Mouse (Mus musculus) ES-E14 (cell line): ENCODE data around the gene Mum1l1. TPM values are rescaled to one million over a fixed set of nuclear protein-coding genes. Genes with fewer than 3 reads are reported as not detected.
"Not testable (repeated sequence)": the region's sequence is repeated elsewhere in the genome, so short reads cannot be mapped to it uniquely, and the experiment has no call there.

Source experiments
- DNase-seq: peaks from one replicate; pipeline ENCODE4 v3.0.0-alpha.2; 2013; ENCODE audit warnings: low read depth, low spot score
- H3K27ac ChIP-seq: 2 replicates; pipeline ENCODE4 v1.5.1; 2012; ENCODE audit warnings: low read depth, mild to moderate bottlenecking, low read length, moderate library complexity, mixed read lengths; ENCODE audit not compliant: poor library complexity, insufficient read depth, severe bottlenecking
- H3K36me3 ChIP-seq: 2 replicates; pipeline ENCODE4 v1.6.1; 2012; ENCODE audit warnings: mild to moderate bottlenecking, low read length, moderate library complexity, mixed read lengths; ENCODE audit not compliant: control insufficient read depth, poor library complexity, insufficient read depth, severe bottlenecking
- H3K4me1 ChIP-seq, 2 experiments: fragments of 150-350 bp in 1 of 2; sonication (generic) in 1 of 2; 2 replicates each; pipeline ENCODE4 v1.6.1; 2012; ENCODE audit warnings: low read length in 2 of 2, mild to moderate bottlenecking in 1 of 2, mixed read lengths in 1 of 2; ENCODE audit not compliant: control insufficient read depth in 2 of 2, insufficient read depth in 2 of 2, poor library complexity in 1 of 2
- H3K4me3 ChIP-seq, 2 experiments: fragments of 150-350 bp in 1 of 2; sonication (generic) in 1 of 2; 2 replicates each; pipeline ENCODE4 v1.5.1; 2012; ENCODE audit warnings: low read length in 2 of 2, low read depth in 1 of 2, mild to moderate bottlenecking in 1 of 2, mixed read lengths in 1 of 2; ENCODE audit not compliant: insufficient read depth in 1 of 2, poor library complexity in 1 of 2, severe bottlenecking in 1 of 2
- H3K9ac ChIP-seq: 2 replicates; pipeline ENCODE4 v1.6.1; 2012; ENCODE audit warnings: low read depth, mild to moderate bottlenecking, low read length, mixed read lengths; ENCODE audit not compliant: poor library complexity, insufficient read depth, severe bottlenecking
- H3K9me3 ChIP-seq: fragments of 150-350 bp; sonication (generic); 2 replicates; pipeline ENCODE4 v1.6.1; 2012; ENCODE audit warnings: low read depth, mild to moderate bottlenecking, low read length; ENCODE audit not compliant: control insufficient read depth, insufficient read depth
- CHD2 ChIP-seq: IDR thresholded peaks from 2 replicates; pipeline ENCODE4 v1.6.1; 2014; ENCODE audit warnings: mild to moderate bottlenecking, low read depth, low read length, inconsistent platforms
- HCFC1 ChIP-seq: IDR thresholded peaks from 2 replicates; pipeline ENCODE4 v1.6.1; 2012; ENCODE audit warnings: low read length, inconsistent platforms, borderline replicate concordance; ENCODE audit not compliant: insufficient read depth
- MAFK ChIP-seq: IDR thresholded peaks from 2 replicates; pipeline ENCODE4 v1.6.1; 2014; ENCODE audit warnings: mild to moderate bottlenecking, low read depth, low read length, inconsistent platforms; ENCODE audit not compliant: insufficient read depth
- ZC3H11A ChIP-seq: IDR thresholded peaks from 2 replicates; pipeline ENCODE4 v1.6.1; 2012; ENCODE audit warnings: low read depth, mild to moderate bottlenecking, inconsistent platforms, low read length, borderline replicate concordance
- ZNF384 ChIP-seq: IDR thresholded peaks from 2 replicates; pipeline ENCODE4 v1.6.1; 2012; ENCODE audit warnings: low read depth, low read length, inconsistent platforms
- in situ Hi-C, 2 experiments: fragments of 600-800 bp; cut with MboI; formaldehyde crosslinking; loops; one replicate each; pipeline ENCODE4 v1.15.1; 2025; ENCODE audit warnings: low sequenced_read_pairs in 2 of 2, inconsistent platforms in 1 of 2; ENCODE audit not compliant: unreplicated experiment in 2 of 2
- total RNA-seq: library from RNA; depleted of rRNA; stranded (reverse); fragments of 300-350 nt; gene quantifications from 2 replicates; pipeline ENCODE4 v1.2.3, GENCODE M21; 2012; rRNA removed

Gene Mum1l1
- 4.1 and 7.7 TPM in 2 replicates for total RNA-seq

- in situ Hi-C loops: no loop called here
- Histone ChIP-seq H3K9ac (peak within 1 kb of the TSS; percentile 57; the same call in 1 of the 2 replicates), H3K27ac (no peak within 1 kb of the TSS), H3K4me1 (no peaks in the 10 kb centered on the region), H3K4me3 (peak within 1 kb of the TSS; percentile 69 to 70), H3K36me3 (no peaks in the 10 kb centered on the region), H3K9me3 (no peaks in the 10 kb centered on the region)
- DNase-seq: peak; percentile 30
- TF ChIP-seq CHD2: no peak
- no peak for TF ChIP-seq HCFC1
- no peak for TF ChIP-seq MAFK
- no peak for TF ChIP-seq ZNF384
- no peak for TF ChIP-seq ZC3H11A
Observed at GRCm38 (mm10) chrX:139209829-139210225, at the start of gene Mum1l1. Mum1l1 (plus strand) TSS chrX:139210042.

DNA sequence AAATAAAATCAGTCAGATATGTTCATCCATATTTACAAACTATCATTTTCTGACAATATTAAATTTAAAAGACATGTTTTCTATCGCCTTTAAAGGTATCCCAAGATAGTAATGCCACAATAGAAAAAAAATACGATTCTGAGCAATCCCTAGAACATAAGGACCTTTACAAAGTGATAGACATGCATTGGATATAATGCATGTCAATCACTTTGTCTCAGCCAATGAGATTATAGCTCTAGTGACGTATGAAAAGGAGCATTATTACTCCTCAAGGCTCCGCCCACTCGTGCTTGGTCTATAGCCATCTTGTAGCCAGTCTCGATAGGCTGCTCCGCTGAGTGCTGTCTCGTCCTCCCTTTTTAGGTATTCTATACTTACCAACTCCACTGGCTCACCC lies 30.9 kb upstream of the Mum1l1 start, which contains the start of gene 4933428M09Rik:
Gene 4933428M09Rik, plus strand, starts transcription at position 301 of the 400 bp plus-strand sequence.
- H3K9ac ChIP-seq: no peak within 1 kb of the TSS
- no peaks in the 10 kb centered on the region for H3K9me3 ChIP-seq
- H3K4me3 ChIP-seq: no peak within 1 kb of the TSS
- H3K4me1 ChIP-seq: no peaks in the 10 kb centered on the region
- TF ChIP-seq MAFK (no peak), CHD2 (no peak), HCFC1 (no peak), ZNF384 (no peak), ZC3H11A (no peak)
- in situ Hi-C loops: no loop called here
- H3K27ac ChIP-seq: no peak within 1 kb of the TSS
- H3K36me3 ChIP-seq: no peaks in the 10 kb centered on the region
- no peak for DNase-seq

GRCm38 (mm10) chrX:139191506-139191905 lies 18.3 kb upstream of the Mum1l1 start:
- H3K9ac ChIP-seq, H3K36me3 ChIP-seq, H3K4me1 ChIP-seq, H3K9me3 ChIP-seq, in situ Hi-C loops, H3K4me3 ChIP-seq, H3K27ac ChIP-seq, DNase-seq: not testable (repeated sequence)

DNA sequence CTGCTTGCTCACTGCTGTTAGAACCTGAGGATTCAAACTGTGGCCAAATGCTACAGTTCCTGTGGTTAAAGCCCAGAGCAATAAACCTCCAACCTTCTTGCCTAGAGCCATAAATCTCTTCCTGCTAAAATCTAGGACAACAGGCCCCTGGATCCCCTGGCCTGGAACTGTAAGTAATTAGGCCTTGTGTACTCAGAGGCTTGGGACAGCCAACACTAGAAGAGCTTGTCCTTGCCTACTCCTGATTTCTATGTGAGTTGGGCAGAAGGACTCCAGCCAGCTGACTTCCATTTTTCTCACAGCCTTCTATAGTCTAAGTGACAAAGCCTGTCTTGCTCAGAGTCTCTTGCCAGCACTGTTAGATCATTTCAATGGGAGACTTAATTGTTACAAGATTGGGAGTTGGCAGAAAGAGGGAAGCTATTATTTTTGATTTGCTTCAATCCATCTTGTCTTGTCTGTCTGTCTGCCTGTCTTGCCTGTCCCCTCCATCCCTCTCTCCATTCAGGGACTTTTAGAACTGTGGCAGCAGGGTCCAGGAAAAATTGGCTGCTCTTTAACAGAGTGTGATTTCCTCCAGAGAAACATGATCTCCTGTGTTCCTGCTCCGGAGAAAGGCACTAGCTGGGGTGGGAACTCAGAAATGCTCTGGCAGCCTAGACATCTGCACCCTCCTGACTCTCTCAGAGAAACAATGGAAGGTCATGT lies 15.1 kb upstream of the Mum1l1 start:
- Histone ChIP-seq H3K4me3 (no peak overlapping the region), H3K9me3 (no peaks in the 10 kb centered on the region), H3K4me1 (no peaks in the 10 kb centered on the region), H3K36me3 (no peaks in the 10 kb centered on the region), H3K9ac (no peak overlapping the region), H3K27ac (no peak overlapping the region)
- in situ Hi-C loops: no loop called here
- TF ChIP-seq ZNF384 (no peak), HCFC1 (no peak), MAFK (no peak), ZC3H11A (no peak), CHD2 (no peak)
- DNase-seq: no peak

DNA sequence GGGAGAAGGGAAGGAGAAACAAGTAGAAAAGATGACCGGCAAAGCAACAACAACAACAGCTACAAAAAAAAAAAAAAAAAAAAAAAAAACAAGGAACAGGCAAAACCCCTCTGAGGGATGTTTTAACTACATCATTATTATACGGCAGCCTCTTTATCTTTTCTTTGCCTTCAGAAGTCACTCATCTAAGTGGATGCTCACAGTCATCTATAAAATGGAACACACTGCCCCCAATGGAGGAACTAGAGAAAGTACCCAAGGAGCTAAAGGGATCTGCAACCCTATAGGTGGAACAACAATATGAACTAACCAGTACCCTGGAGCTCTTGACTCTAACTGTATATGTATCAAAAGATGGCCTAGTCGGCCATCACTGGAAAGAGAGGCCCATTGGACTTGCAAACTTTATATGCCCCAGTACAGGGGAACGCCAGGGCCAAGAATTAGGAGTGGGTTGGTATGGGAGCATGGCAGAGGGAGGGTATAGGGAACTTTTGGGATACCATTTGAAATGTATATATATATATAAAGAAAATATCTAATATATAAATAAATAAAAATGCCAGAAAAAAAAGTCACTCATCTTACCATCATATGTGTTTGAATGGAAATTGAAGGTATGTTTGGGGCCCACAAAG lies 532 bp upstream of the Mum1l1 start:
- H3K36me3 ChIP-seq, H3K4me1 ChIP-seq, H3K4me3 ChIP-seq, H3K27ac ChIP-seq, in situ Hi-C loops, H3K9ac ChIP-seq, H3K9me3 ChIP-seq, DNase-seq: not testable (repeated sequence)
